Mouse (Mus musculus) forebrain, postnatal 0 days (tissue): ENCODE measurements around the gene Kif6. TPM values are rescaled to one million over a fixed set of nuclear protein-coding genes. Genes with fewer than 3 reads are reported as not detected.

Experiments
- ATAC-seq: fragments of 200-750 bp; cut with Nextera tagmentation; 2 replicates; pipeline ENCODE4 v1.8.0; 2017; ENCODE audit warnings: mild to moderate bottlenecking, moderate library complexity
- DNase-seq: peaks from one replicate; pipeline ENCODE4 v3.0.0-alpha.2; 2015
- H3K27ac ChIP-seq: fragments of 300-500 bp; sonication (generic); 2 replicates; pipeline ENCODE4 v1.5.1; 2014; ENCODE audit warnings: low read depth, mild to moderate bottlenecking, antibody characterized with exemption, low read length, moderate library complexity, mixed read lengths
- H3K27me3 ChIP-seq: fragments of 300-500 bp; sonication (generic); 2 replicates; pipeline ENCODE4 v1.6.1; 2014; ENCODE audit warnings: mild to moderate bottlenecking, low read length, mixed read lengths; ENCODE audit not compliant: insufficient read depth
- H3K36me3 ChIP-seq: fragments of 300-500 bp; sonication (generic); 2 replicates; pipeline ENCODE4 v1.6.1; 2014; ENCODE audit warnings: mild to moderate bottlenecking, moderate library complexity; ENCODE audit not compliant: insufficient read depth
- H3K4me1 ChIP-seq: fragments of 300-500 bp; sonication (generic); 2 replicates; pipeline ENCODE4 v1.6.1; 2014; ENCODE audit warnings: antibody characterized with exemption; ENCODE audit not compliant: insufficient read depth
- H3K4me2 ChIP-seq: fragments of 300-500 bp; sonication (generic); 2 replicates; pipeline ENCODE4 v1.6.1; 2014; ENCODE audit warnings: low read depth, mild to moderate bottlenecking, moderate library complexity
- H3K4me3 ChIP-seq: fragments of 300-500 bp; sonication (generic); 2 replicates; pipeline ENCODE4 v1.5.1; 2014; ENCODE audit warnings: low read depth, low read length, mixed read lengths
- H3K9ac ChIP-seq: fragments of 300-500 bp; sonication (generic); 2 replicates; pipeline ENCODE4 v1.6.1; 2014; ENCODE audit warnings: mild to moderate bottlenecking
- H3K9me3 ChIP-seq: fragments of 300-500 bp; sonication (generic); 2 replicates; pipeline ENCODE4 v1.6.1; 2016; ENCODE audit warnings: low read length
- CTCF ChIP-seq: sonication (generic); IDR thresholded peaks from 2 replicates; pipeline ENCODE4 v1.5.1; 2016; ENCODE audit warnings: antibody characterized with exemption, control low read depth, low read depth
- WGBS: fragments of 180-500 bp; shearing (Covaris S2); extraction: QIAGEN DNeasy Blood & Tissue Kit; methylation state at CpG from one replicate; pipeline ENCODE4 v1.1.7; 2014; 5-methylcytosine and 5-hydroxymethylcytosine counted together
- polyA plus RNA-seq: library from polyadenylated mRNA; unstranded; fragments of >200 nt; fragmentation: Nextera tagmentation; extraction: Ambion mirVana; gene quantifications from 2 replicates; pipeline ENCODE4 v1.2.1, GENCODE M21; 2015
- total RNA-seq: library from RNA; depleted of rRNA; stranded (reverse); fragments of >200 nt; gene quantifications from 2 replicates; pipeline ENCODE4 v1.2.3, GENCODE M21; 2014

Gene Kif6
- total and polyA plus RNA-seq, 2 experiments from 2014 or later = 2.0 to 7.4 TPM

- DNase-seq (no peak), ATAC-seq (peak; percentile 29; the same call in 1 of the 2 replicates)
- no peaks in the 10 kb centered on the region for H3K36me3 ChIP-seq
- H3K4me1 ChIP-seq = no peaks in the 10 kb centered on the region
- H3K9ac ChIP-seq = no peak overlapping the region
- no peak for TF ChIP-seq CTCF
- H3K9me3 ChIP-seq = no peaks in the 10 kb centered on the region
- H3K27me3 ChIP-seq = no peaks in the 10 kb centered on the region
- no peak overlapping the region for H3K4me3 ChIP-seq
- 47% methylated on average over 5 of the region's 5 CpGs for WGBS
- no peak overlapping the region for H3K4me2 ChIP-seq
- no peak overlapping the region for H3K27ac ChIP-seq
These were observed 37.9 kb downstream of the Kif6 start for GRCm38 (mm10) chr17:49652800-49653199.

- 70% methylated on average over 6 of the region's 6 CpGs for WGBS
- no peak overlapping the region for H3K27ac ChIP-seq
- TF ChIP-seq CTCF = no peak
- ATAC-seq = no peak
- no peaks in the 10 kb centered on the region for H3K36me3 ChIP-seq
- H3K9ac ChIP-seq = no peak overlapping the region
- no peaks in the 10 kb centered on the region for H3K9me3 ChIP-seq
- H3K4me2 ChIP-seq = no peak overlapping the region
- H3K4me1 ChIP-seq = no peaks in the 10 kb centered on the region
- DNase-seq = no peak
- H3K27me3 ChIP-seq = no peaks in the 10 kb centered on the region
- no peak overlapping the region for H3K4me3 ChIP-seq
These were observed 46.7 kb downstream of the Kif6 start for GRCm38 (mm10) chr17:49661626-49662025.

GRCm38 (mm10) chr17:49666728-49667127 lies 51.8 kb downstream of the Kif6 start:
- Histone ChIP-seq H3K4me2 (no peak overlapping the region), H3K9ac (no peak overlapping the region), H3K9me3 (no peaks in the 10 kb centered on the region), H3K4me1 (no peaks in the 10 kb centered on the region), H3K4me3 (no peak overlapping the region), H3K27me3 (no peaks in the 10 kb centered on the region), H3K27ac (no peak overlapping the region), H3K36me3 (no peaks in the 10 kb centered on the region)
- ATAC-seq = no peak
- WGBS = 91% methylated on average over 5 of the region's 5 CpGs
- DNase-seq = no peak
- no peak for TF ChIP-seq CTCF

- H3K9me3 ChIP-seq = no peaks in the 10 kb centered on the region
- 85% methylated on average over 6 of the region's 6 CpGs for WGBS
- no peak overlapping the region for H3K27ac ChIP-seq
- DNase-seq (no peak), ATAC-seq (no peak)
- H3K4me1 ChIP-seq = no peaks in the 10 kb centered on the region
- no peak overlapping the region for H3K4me2 ChIP-seq
- no peak overlapping the region for H3K4me3 ChIP-seq
- H3K9ac ChIP-seq = no peak overlapping the region
- H3K27me3 ChIP-seq = no peaks in the 10 kb centered on the region
- H3K36me3 ChIP-seq = no peaks in the 10 kb centered on the region
- TF ChIP-seq CTCF = no peak
These were observed 53.4 kb downstream of the Kif6 start for GRCm38 (mm10) chr17:49668296-49668695.

- Histone ChIP-seq H3K9ac (no peak overlapping the region), H3K9me3 (no peaks in the 10 kb centered on the region), H3K27ac (0 out of 2 replicates have a peak overlapping the region, but pooled peaks have one; percentile 29), H3K36me3 (no peaks in the 10 kb centered on the region), H3K4me1 (no peaks in the 10 kb centered on the region), H3K27me3 (no peaks in the 10 kb centered on the region), H3K4me2 (no peak overlapping the region), H3K4me3 (no peak overlapping the region)
- WGBS = 28% methylated on average over 6 of the region's 6 CpGs
- no peak for TF ChIP-seq CTCF
- peak; percentile 70 for DNase-seq
- ATAC-seq = peak; percentile 85
These were observed 57.0 kb downstream of the Kif6 start for GRCm38 (mm10) chr17:49671921-49672339.

GRCm38 (mm10) chr17:49672421-49672820 lies 57.5 kb downstream of the Kif6 start:
- no peak overlapping the region for H3K9ac ChIP-seq
- 70% methylated on average over 5 of the region's 5 CpGs for WGBS
- no peaks in the 10 kb centered on the region for H3K36me3 ChIP-seq
- TF ChIP-seq CTCF = no peak
- 0 out of 2 replicates have a peak overlapping the region, but pooled peaks have one; percentile 29 for H3K27ac ChIP-seq
- ATAC-seq (peak; percentile 55; the same call in 1 of the 2 replicates), DNase-seq (no peak)
- no peak overlapping the region for H3K4me3 ChIP-seq
- no peak overlapping the region for H3K4me2 ChIP-seq
- no peaks in the 10 kb centered on the region for H3K4me1 ChIP-seq
- no peaks in the 10 kb centered on the region for H3K27me3 ChIP-seq
- H3K9me3 ChIP-seq = no peaks in the 10 kb centered on the region

- H3K27ac ChIP-seq = no peak overlapping the region
- no peak for ATAC-seq
- H3K4me3 ChIP-seq = no peak overlapping the region
- no peaks in the 10 kb centered on the region for H3K27me3 ChIP-seq
- 62% methylated on average over 4 of the region's 4 CpGs for WGBS
- H3K4me1 ChIP-seq = no peaks in the 10 kb centered on the region
- H3K9me3 ChIP-seq = no peaks in the 10 kb centered on the region
- H3K4me2 ChIP-seq = no peak overlapping the region
- no peak for DNase-seq
- no peaks in the 10 kb centered on the region for H3K36me3 ChIP-seq
- no peak for TF ChIP-seq CTCF
- H3K9ac ChIP-seq = no peak overlapping the region
These were observed 60.7 kb downstream of the Kif6 start for GRCm38 (mm10) chr17:49675629-49676028.
